Mouse (Mus musculus) midbrain, embryonic 14.5 days (tissue): ENCODE measurements around the gene Gm42372. TPM values are rescaled to one million over a fixed set of nuclear protein-coding genes. Genes with fewer than 3 reads are reported as not detected.

Experiments
- ATAC-seq: fragments of 200-750 bp; cut with Nextera tagmentation; 2 replicates; pipeline ENCODE4 v1.8.0; 2017; ENCODE audit warnings: moderate number of reproducible peaks, moderate library complexity; ENCODE audit not compliant: low FRiP score, low TSS enrichment
- DNase-seq: peaks from one replicate; pipeline ENCODE4 v3.0.0-alpha.2; 2015
- H3K27ac ChIP-seq: fragments of 300-500 bp; sonication (generic); replicated peaks from 2 replicates; pipeline ENCODE4 v1.5.1; 2014; ENCODE audit warnings: mild to moderate bottlenecking, low read depth, low read length, moderate library complexity
- H3K27me3 ChIP-seq: fragments of 300-500 bp; sonication (generic); 2 replicates; pipeline ENCODE4 v1.6.1; 2014; ENCODE audit warnings: low read length, control low read depth, mixed read lengths; ENCODE audit not compliant: control insufficient read depth, insufficient read depth
- H3K36me3 ChIP-seq: fragments of 300-500 bp; sonication (generic); 2 replicates; pipeline ENCODE4 v1.6.1; 2014; ENCODE audit warnings: low read length, control low read depth; ENCODE audit not compliant: control insufficient read depth, insufficient read depth
- H3K4me1 ChIP-seq: fragments of 300-500 bp; sonication (generic); 2 replicates; pipeline ENCODE4 v1.6.1; 2014; ENCODE audit warnings: mild to moderate bottlenecking, antibody characterized with exemption, low read length, control low read depth; ENCODE audit not compliant: control insufficient read depth, insufficient read depth
- H3K4me2 ChIP-seq: fragments of 300-500 bp; sonication (generic); 2 replicates; pipeline ENCODE4 v1.6.1; 2014; ENCODE audit warnings: mild to moderate bottlenecking, low read length, moderate library complexity
- H3K4me3 ChIP-seq: fragments of 300-500 bp; sonication (generic); replicated peaks from 2 replicates; pipeline ENCODE4 v1.5.1; 2014; ENCODE audit warnings: low read depth, low read length
- H3K9ac ChIP-seq: fragments of 300-500 bp; sonication (generic); replicated peaks from 2 replicates; pipeline ENCODE4 v1.6.1; 2014; ENCODE audit warnings: mild to moderate bottlenecking, low read length, moderate library complexity
- H3K9me3 ChIP-seq: fragments of 300-500 bp; sonication (generic); 2 replicates; pipeline ENCODE4 v1.6.1; 2016; ENCODE audit warnings: low read length, control low read depth, mixed read lengths; ENCODE audit not compliant: control insufficient read depth
- WGBS: fragments of 180-500 bp; shearing (Covaris S2); extraction: QIAGEN DNeasy Blood & Tissue Kit; methylation state at CpG from one replicate; pipeline ENCODE4 v1.1.7; 2014; 5-methylcytosine and 5-hydroxymethylcytosine counted together
- polyA plus RNA-seq: library from polyadenylated mRNA; unstranded; fragments of >200 nt; fragmentation: Nextera tagmentation; extraction: Ambion mirVana; gene quantifications from 2 replicates; pipeline ENCODE4 v1.2.1, GENCODE M21; 2014

Gm42372 gene
- polyA plus RNA-seq, 1 experiment from 2014 or later = 6.4 TPM

DNA sequence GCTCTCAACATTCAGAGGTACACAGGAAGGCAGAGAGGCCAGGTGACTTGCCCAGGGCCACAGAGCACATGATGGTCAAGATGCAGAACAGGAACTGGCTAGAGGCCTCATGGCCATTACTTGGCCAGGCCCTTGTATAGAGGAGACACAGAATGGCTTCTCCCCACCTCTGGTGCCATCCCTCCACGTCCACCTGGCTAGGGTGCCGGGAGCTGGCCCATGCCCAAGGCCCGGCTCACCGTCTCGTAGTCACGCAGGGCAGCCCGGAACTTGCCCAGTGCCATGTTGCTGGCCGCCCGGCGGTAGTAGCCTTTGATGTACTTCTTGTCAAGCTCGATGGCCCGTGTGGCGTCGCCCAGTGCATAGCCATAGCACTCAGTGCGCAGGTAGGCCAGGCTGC lies 39.3 kb downstream of the Gm42372 start:
- H3K9me3 ChIP-seq = no peaks in the 10 kb centered on the region
- no peak overlapping the region for H3K9ac ChIP-seq
- no peaks in the 10 kb centered on the region for H3K27me3 ChIP-seq
- no peak overlapping the region for H3K4me2 ChIP-seq
- no peak overlapping the region for H3K4me3 ChIP-seq
- H3K27ac ChIP-seq = no peak overlapping the region
- ATAC-seq (no peak), DNase-seq (no peak)
- peaks cover 64% of the 10 kb centered on the region for H3K36me3 ChIP-seq
- 97% methylated on average over 15 of the region's 15 CpGs for WGBS
- peaks cover 9% of the 10 kb centered on the region for H3K4me1 ChIP-seq

- H3K27me3 ChIP-seq = no peaks in the 10 kb centered on the region
- ATAC-seq (no peak), DNase-seq (no peak)
- H3K9ac ChIP-seq = no peak overlapping the region
- whole genome bisulfite sequencing = 93% methylated on average over 4 of the region's 4 CpGs
- peaks cover 55% of the 10 kb centered on the region for H3K36me3 ChIP-seq
- H3K4me3 ChIP-seq = no peak overlapping the region
- H3K27ac ChIP-seq = no peak overlapping the region
- H3K9me3 ChIP-seq = no peaks in the 10 kb centered on the region
- peaks cover 9% of the 10 kb centered on the region for H3K4me1 ChIP-seq
- H3K4me2 ChIP-seq = no peak overlapping the region
Observed at GRCm38 (mm10) chr7:17023701-17024100, 40.8 kb downstream of the Gm42372 start.

- 90% methylated on average over 6 of the region's 6 CpGs for WGBS
- no peak overlapping the region for H3K9ac ChIP-seq
- no peak overlapping the region for H3K4me3 ChIP-seq
- H3K9me3 ChIP-seq = no peaks in the 10 kb centered on the region
- no peak for DNase-seq
- no peak overlapping the region for H3K4me2 ChIP-seq
- no peaks in the 10 kb centered on the region for H3K27me3 ChIP-seq
- no peak for ATAC-seq
- peaks cover 9% of the 10 kb centered on the region for H3K4me1 ChIP-seq
- peaks cover 51% of the 10 kb centered on the region for H3K36me3 ChIP-seq
- H3K27ac ChIP-seq = no peak overlapping the region
Observed at GRCm38 (mm10) chr7:17024141-17024540, 41.3 kb downstream of the Gm42372 start.

DNA sequence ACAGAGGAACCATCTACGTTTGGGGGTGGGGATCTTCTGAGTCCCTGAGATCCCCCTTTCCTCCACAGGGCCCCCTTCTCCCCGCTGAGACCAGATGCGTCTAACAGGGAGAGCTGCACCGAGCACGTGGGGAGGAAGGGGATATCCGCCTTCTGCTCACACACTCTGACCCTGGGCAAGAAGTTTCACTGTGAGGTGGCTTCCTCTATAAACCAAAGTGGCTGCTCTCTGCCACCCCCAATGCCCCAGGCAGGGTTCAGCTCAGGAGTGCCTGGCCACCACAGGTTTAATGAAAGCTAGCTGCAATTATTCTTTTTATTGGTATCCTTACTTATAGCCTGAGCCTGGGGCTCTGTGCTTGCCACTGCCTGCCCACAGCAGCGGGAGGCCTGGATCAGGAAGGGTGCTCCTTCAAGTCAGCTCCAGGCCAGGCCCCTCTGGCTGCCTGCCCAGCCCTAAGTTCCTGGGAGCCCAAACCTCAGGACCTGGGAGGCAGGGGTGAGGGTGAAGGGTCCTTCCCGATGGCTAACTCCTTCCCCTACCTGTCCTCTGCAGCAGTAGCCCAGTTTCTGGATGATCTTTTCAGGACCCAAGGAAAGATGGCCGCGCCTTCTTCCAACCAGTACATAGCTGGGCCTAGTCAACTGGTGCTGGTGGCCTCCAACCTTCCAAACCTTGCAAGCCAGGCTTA lies 42.1 kb downstream of the Gm42372 start:
- WGBS = 92% methylated on average over 10 of the region's 10 CpGs
- ATAC-seq (no peak), DNase-seq (no peak)
- no peaks in the 10 kb centered on the region for H3K27me3 ChIP-seq
- H3K36me3 ChIP-seq = peaks cover 43% of the 10 kb centered on the region
- H3K9ac ChIP-seq = no peak overlapping the region
- H3K4me1 ChIP-seq = peaks cover 9% of the 10 kb centered on the region
- H3K9me3 ChIP-seq = no peaks in the 10 kb centered on the region
- H3K27ac ChIP-seq = no peak overlapping the region
- no peak overlapping the region for H3K4me2 ChIP-seq
- H3K4me3 ChIP-seq = no peak overlapping the region

DNA sequence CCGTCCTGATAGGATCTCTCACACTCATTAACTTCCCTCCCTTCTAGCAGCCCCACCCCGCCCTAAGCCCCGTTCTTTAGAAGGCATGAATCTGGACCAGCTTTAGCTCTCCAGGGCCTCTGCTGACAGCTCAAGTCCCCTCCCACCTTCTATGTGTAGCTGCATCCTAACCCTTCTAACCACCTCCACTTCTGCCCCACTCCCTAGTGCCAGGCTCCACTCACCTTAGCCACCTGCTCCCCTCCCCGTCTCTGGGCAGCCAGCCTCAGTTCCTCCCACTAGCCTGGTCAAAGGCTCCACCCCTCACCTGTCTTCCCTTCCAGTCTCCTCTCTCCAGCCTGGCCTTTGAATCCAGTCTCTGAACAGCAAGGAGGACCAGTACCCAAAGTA lies 42.6 kb downstream of the Gm42372 start:
- Histone ChIP-seq H3K4me3 (no peak overlapping the region), H3K9ac (no peak overlapping the region; the same call in 1 of the 2 replicates), H3K36me3 (peaks cover 37% of the 10 kb centered on the region), H3K4me1 (peaks cover 9% of the 10 kb centered on the region), H3K27ac (no peak overlapping the region), H3K4me2 (0 out of 2 replicates have a peak overlapping the region, but pooled peaks have one; percentile 59), H3K27me3 (no peaks in the 10 kb centered on the region), H3K9me3 (no peaks in the 10 kb centered on the region)
- DNase-seq = no peak
- WGBS = 81% methylated on average over 4 of the region's 4 CpGs
- ATAC-seq = no peak

- Histone ChIP-seq H3K4me2 (peak overlapping the region; percentile 59), H3K27me3 (no peaks in the 10 kb centered on the region), H3K4me3 (peak overlapping the region; percentile 84), H3K9me3 (no peaks in the 10 kb centered on the region), H3K36me3 (peaks cover 32% of the 10 kb centered on the region), H3K4me1 (peaks cover 9% of the 10 kb centered on the region), H3K9ac (no peak overlapping the region; the same call in 1 of the 2 replicates), H3K27ac (no peak overlapping the region)
- DNase-seq (no peak), ATAC-seq (no peak)
- WGBS = 85% methylated on average over 9 of the region's 9 CpGs
Observed at GRCm38 (mm10) chr7:17025896-17026622, 43.2 kb downstream of the Gm42372 start.

DNA sequence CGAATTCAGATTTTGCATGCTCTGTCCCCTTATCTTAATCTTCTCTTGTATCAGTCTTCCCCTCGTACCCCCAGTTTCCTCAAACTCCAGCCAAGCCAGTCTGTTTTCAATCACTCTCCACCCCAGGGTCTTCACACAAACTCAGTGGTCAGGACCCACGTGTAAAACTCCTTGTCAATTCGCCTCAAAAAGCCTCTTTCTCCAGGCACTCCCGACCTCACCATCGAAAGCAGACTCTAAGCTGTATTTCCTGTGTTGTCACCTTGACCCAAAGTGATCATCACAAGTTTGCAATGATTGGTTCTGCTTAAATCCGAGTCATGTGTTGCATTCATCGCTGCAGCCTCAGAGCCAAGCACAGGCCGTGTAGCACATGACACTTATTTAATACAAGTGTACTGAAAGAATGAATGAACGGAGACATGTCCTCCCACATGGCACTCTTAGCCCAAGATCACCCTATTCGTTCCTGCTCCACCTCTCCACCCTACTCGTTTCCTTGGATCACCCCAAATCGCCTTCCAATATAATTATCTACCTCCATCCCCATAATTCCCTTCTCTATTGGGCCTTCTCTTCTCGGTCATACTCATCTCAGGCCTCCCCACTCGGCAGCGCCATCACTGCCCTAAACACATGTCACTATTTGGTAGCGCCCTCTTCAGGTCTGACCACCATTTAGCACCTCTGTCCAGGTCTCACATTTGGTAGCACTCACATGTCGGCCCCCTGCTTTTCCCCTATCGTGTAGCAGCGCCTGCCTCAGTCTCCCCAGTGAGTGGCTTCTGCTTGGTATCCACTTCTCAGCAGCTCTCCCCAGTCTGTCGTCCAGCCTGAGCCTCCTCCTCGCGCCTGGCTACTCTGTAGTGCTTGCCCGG lies 44.1 kb downstream of the Gm42372 start:
- Histone ChIP-seq H3K9ac (peak overlapping the region; percentile 72), H3K4me1 (peaks cover 9% of the 10 kb centered on the region), H3K36me3 (peaks cover 23% of the 10 kb centered on the region), H3K9me3 (no peaks in the 10 kb centered on the region), H3K27me3 (no peaks in the 10 kb centered on the region), H3K27ac (0 out of 2 replicates have a peak overlapping the region, but pooled peaks have one; percentile 60), H3K4me3 (peak overlapping the region; percentile 84), H3K4me2 (peak overlapping the region; percentile 59)
- peak; percentile 77 for DNase-seq
- WGBS = 11% methylated on average over 24 of the region's 24 CpGs
- ATAC-seq = peak; percentile 67; the same call in 1 of the 2 replicates

DNA sequence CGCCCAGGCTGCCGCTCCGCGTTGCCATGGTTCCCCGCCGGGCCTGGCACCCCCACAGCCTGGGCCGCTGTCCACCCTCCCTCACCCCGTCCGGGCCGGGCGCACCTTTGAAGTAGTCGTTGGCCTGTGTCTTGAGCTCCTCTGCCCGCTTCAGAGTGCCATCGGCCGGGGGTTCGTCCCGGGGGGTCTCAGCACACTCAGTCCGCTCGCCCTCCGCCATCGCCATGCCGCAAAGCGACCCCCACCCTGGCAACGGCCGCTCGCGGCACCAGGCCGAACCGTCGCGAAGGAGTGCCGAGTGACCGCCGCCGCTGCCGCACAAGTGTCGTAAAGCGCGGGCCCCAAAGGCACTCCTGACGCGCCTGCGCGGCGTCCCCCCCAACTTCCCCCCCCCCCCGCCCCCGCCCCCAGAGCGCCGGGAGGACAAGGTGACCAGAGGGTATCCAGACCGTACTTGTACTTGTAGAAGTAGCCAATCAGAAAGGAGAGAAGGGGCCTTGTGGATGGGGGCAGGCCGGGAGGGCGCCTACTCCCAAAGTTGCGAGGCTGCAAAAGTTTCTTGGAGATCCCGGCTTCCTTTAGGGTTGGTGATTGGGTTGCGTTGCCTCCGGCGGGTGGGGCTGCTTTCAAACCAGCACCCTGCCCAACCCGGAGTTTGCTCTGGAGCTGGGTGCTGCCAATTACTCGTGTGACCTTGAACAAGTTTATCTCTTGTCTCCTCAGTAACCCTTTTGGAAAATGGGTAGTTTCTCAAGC lies 44.9 kb downstream of the Gm42372 start, which contains the start of gene Ppp5c:
TSS of gene Ppp5c (minus strand) at position 337 of the 756 bp plus-strand sequence.
- H3K36me3 ChIP-seq = peaks cover 15% of the 10 kb centered on the region
- ATAC-seq (peak; percentile 89), DNase-seq (peak; percentile 94)
- peak within 1 kb of the TSS; percentile 84 for H3K4me3 ChIP-seq
- H3K9ac ChIP-seq = peak within 1 kb of the TSS; percentile 72
- H3K4me2 ChIP-seq = peak within 1 kb of the TSS; percentile 59
- WGBS = under 1% methylated on average over 56 of the region's 58 CpGs
- H3K9me3 ChIP-seq = no peaks in the 10 kb centered on the region
- peak within 1 kb of the TSS; percentile 60 for H3K27ac ChIP-seq
- peaks cover 9% of the 10 kb centered on the region for H3K4me1 ChIP-seq
- H3K27me3 ChIP-seq = no peaks in the 10 kb centered on the region
